Mouse (Mus musculus): ENCODE results near the gene Dnajc6.
A peak's percentile ranks its signal among the peaks of the same experiment; 100 is the strongest.

Gene Dnajc6

GRCm38 (mm10) chr4:101496534-101497237 is at the start of gene Dnajc6:
TSS of gene Dnajc6 (plus strand) at chr4:101496648.
- peak; percentile 74 for DNase-seq

- no peak for DNase-seq
Observed at GRCm38 (mm10) chr4:101448701-101449100, 47.7 kb upstream of the Dnajc6 start.

GRCm38 (mm10) chr4:101449344-101449743 is 47.1 kb upstream of the Dnajc6 start:
- DNase-seq, result no peak

- peak; percentile 94 to 97 for DNase-seq
Observed at GRCm38 (mm10) chr4:101450150-101450780, 46.2 kb upstream of the Dnajc6 start.

GRCm38 (mm10) chr4:101451089-101451488 is 45.4 kb upstream of the Dnajc6 start:
- peak in 1 of 2 experiments; percentile 57 for DNase-seq

- no peak for DNase-seq
Observed at GRCm38 (mm10) chr4:101452829-101453228, 43.6 kb upstream of the Dnajc6 start.

GRCm38 (mm10) chr4:101457176-101457575 is 39.3 kb upstream of the Dnajc6 start:
- DNase-seq, result peak; percentile 58

GRCm38 (mm10) chr4:101458341-101458740 is 38.1 kb upstream of the Dnajc6 start:
- peak; percentile 81 to 86 for DNase-seq

GRCm38 (mm10) chr4:101459358-101459757 is 37.1 kb upstream of the Dnajc6 start:
- no peak for DNase-seq

- no peak for DNase-seq
Observed at GRCm38 (mm10) chr4:101460114-101460513, 36.3 kb upstream of the Dnajc6 start.

- no peak for DNase-seq
Observed at GRCm38 (mm10) chr4:101462065-101462464, 34.4 kb upstream of the Dnajc6 start.

GRCm38 (mm10) chr4:101466264-101466663 is 30.2 kb upstream of the Dnajc6 start:
- no peak for DNase-seq

GRCm38 (mm10) chr4:101469242-101469641 is 27.2 kb upstream of the Dnajc6 start:
- DNase-seq, result peak in 1 of 2 experiments; percentile 57

- DNase-seq, result no peak
Observed at GRCm38 (mm10) chr4:101470543-101470942, 25.9 kb upstream of the Dnajc6 start.

- DNase-seq, result no peak
Observed at GRCm38 (mm10) chr4:101472767-101473166, 23.7 kb upstream of the Dnajc6 start.

GRCm38 (mm10) chr4:101490320-101490917 is 6.0 kb upstream of the Dnajc6 start:
- no peak for DNase-seq

GRCm38 (mm10) chr4:101491704-101492103 is 4.7 kb upstream of the Dnajc6 start:
- DNase-seq, result no peak

- no peak for DNase-seq
Observed at GRCm38 (mm10) chr4:101493611-101494197, 2.7 kb upstream of the Dnajc6 start.

GRCm38 (mm10) chr4:101496188-101496533 is 287 bp upstream of the Dnajc6 start:
- no peak for DNase-seq

- peak; percentile 62 to 74 for DNase-seq
Observed at GRCm38 (mm10) chr4:101497336-101497735, 888 bp downstream of the Dnajc6 start.

GRCm38 (mm10) chr4:101504470-101505007 is 8.1 kb downstream of the Dnajc6 start:
- no peak for DNase-seq

- no peak for DNase-seq
Observed at GRCm38 (mm10) chr4:101505966-101506365, 9.5 kb downstream of the Dnajc6 start.

GRCm38 (mm10) chr4:101506372-101506771 is 9.9 kb downstream of the Dnajc6 start:
- DNase-seq, result no peak

Data from cerebellum, postnatal 25 days (tissue).